Mouse (Mus musculus) megakaryocyte, embryonic 14.5 days (primary cell): ENCODE results near the gene Ppfia4.

Source experiments
- FLI1 ChIP-seq: IDR thresholded peaks from 2 replicates; pipeline ENCODE4 v1.6.1; 2012; ENCODE audit warnings: low read length, inconsistent platforms, mixed read lengths
- GATA1 ChIP-seq: IDR thresholded peaks from 3 replicates; pipeline ENCODE4 v1.6.1; 2012; ENCODE audit warnings: mixed read lengths, low read length, inconsistent platforms, borderline replicate concordance

GRCm38 (mm10) chr1:134326841-134327346 lies 5.8 kb downstream of the Ppfia4 start:
- TF ChIP-seq FLI1 (no peak), GATA1 (no peak)
